Mouse (Mus musculus): ENCODE measurements around the gene Gas7. TPM values are rescaled to one million over a fixed set of nuclear protein-coding genes. Genes with fewer than 3 reads are reported as not detected.

Gas7 gene
- total and polyA plus RNA-seq, 3 experiments = 0.44 TPM; not detected in 2

GRCm38 (mm10) chr11:67586231-67586994, 131.2 kb downstream of the Gas7 start:
- TF ChIP-seq POLR2AphosphoS5 (IDR thresholded peaks at IDR 0.05; ENCODE audit: insufficient replicate concordance, low read depth, low read length) (no peak), GATA1 (IDR thresholded peaks at IDR 0.05; ENCODE audit: borderline replicate concordance, low read length) (no peak), GATA2 (IDR thresholded peaks at IDR 0.05; ENCODE audit: borderline replicate concordance, low read depth, low read length) (no peak), TAL1 (conservative IDR thresholded peaks at IDR 0.05; ENCODE audit: low read depth, low read length) (no peak), CTCF (IDR thresholded peaks at IDR 0.05; ENCODE audit: low read depth, low read length) (no peak)
- Histone ChIP-seq H3K4me1 (ENCODE audit: insufficient read depth, low read depth, low read length) (no peaks in the 10 kb centered on the region), H3K36me3 (replicated peaks) (no peaks in the 10 kb centered on the region), H3K9me3 (replicated peaks) (peaks cover 52% of the 10 kb centered on the region), H3K4me3 (ENCODE audit: low read depth, low read length) (no peak overlapping the region), H3K27me3 (ENCODE audit: insufficient read depth, low read length) (no peaks in the 10 kb centered on the region)
- DNase-seq (ENCODE audit: low spot score) = no peak
- no peak for ATAC-seq (ENCODE audit: extremely low read depth, insufficient number of reproducible peaks, low FRiP score, poor library complexity, severe bottlenecking)

- no peaks in the 10 kb centered on the region for H3K36me3 ChIP-seq (replicated peaks)
- no peaks in the 10 kb centered on the region for H3K4me1 ChIP-seq (ENCODE audit: insufficient read depth, low read depth, low read length)
- ATAC-seq (ENCODE audit: extremely low read depth, insufficient number of reproducible peaks, low FRiP score, poor library complexity, severe bottlenecking) (no peak), DNase-seq (ENCODE audit: low spot score) (no peak)
- no peaks in the 10 kb centered on the region for H3K27me3 ChIP-seq (ENCODE audit: insufficient read depth, low read length)
- H3K9me3 ChIP-seq (replicated peaks) = peaks cover 52% of the 10 kb centered on the region
- H3K4me3 ChIP-seq (ENCODE audit: low read depth, low read length) = no peak overlapping the region
- no peak for TF ChIP-seq POLR2AphosphoS5 (IDR thresholded peaks at IDR 0.05; ENCODE audit: insufficient replicate concordance, low read depth, low read length)
- no peak for TF ChIP-seq TAL1 (conservative IDR thresholded peaks at IDR 0.05; ENCODE audit: low read depth, low read length)
- no peak for TF ChIP-seq CTCF (IDR thresholded peaks at IDR 0.05; ENCODE audit: low read depth, low read length)
- TF ChIP-seq GATA2 (IDR thresholded peaks at IDR 0.05; ENCODE audit: borderline replicate concordance, low read depth, low read length) = no peak
- no peak for TF ChIP-seq GATA1 (IDR thresholded peaks at IDR 0.05; ENCODE audit: borderline replicate concordance, low read length)
Measured at GRCm38 (mm10) chr11:67588196-67588827, 133.1 kb downstream of the Gas7 start.

GRCm38 (mm10) chr11:67588828-67589314, 133.6 kb downstream of the Gas7 start:
- Histone ChIP-seq H3K4me3 (ENCODE audit: low read depth, low read length) (no peak overlapping the region), H3K36me3 (replicated peaks) (no peaks in the 10 kb centered on the region), H3K27me3 (ENCODE audit: insufficient read depth, low read length) (no peaks in the 10 kb centered on the region), H3K4me1 (ENCODE audit: insufficient read depth, low read depth, low read length) (no peaks in the 10 kb centered on the region), H3K9me3 (replicated peaks) (peaks cover 50% of the 10 kb centered on the region)
- no peak for ATAC-seq (ENCODE audit: extremely low read depth, insufficient number of reproducible peaks, low FRiP score, poor library complexity, severe bottlenecking)
- no peak for DNase-seq (ENCODE audit: low spot score)
- TF ChIP-seq GATA2 (IDR thresholded peaks at IDR 0.05; ENCODE audit: borderline replicate concordance, low read depth, low read length) (no peak), POLR2AphosphoS5 (IDR thresholded peaks at IDR 0.05; ENCODE audit: insufficient replicate concordance, low read depth, low read length) (no peak), GATA1 (IDR thresholded peaks at IDR 0.05; ENCODE audit: borderline replicate concordance, low read length) (no peak)

DNA sequence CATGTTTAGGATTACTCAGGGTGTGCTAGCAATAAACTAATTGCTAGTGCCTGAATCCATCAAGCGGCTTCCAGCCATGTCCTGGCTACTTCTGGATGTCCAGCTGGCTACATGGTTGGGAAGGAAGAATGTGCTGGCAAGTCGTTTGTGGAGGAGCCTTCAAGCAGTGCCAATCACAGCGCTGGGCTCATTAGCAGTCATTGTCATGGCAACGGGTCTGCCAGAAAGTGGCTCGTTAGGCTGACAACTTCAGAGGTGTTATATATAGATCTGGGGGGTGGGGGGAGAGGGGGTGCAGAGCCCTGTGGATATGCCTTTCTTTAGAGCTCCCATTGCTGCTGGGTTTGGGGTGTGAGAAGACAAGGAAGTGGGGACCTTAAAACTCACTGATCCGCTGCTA, 141.0 kb downstream of the Gas7 start:
- Histone ChIP-seq H3K36me3 (replicated peaks) (no peaks in the 10 kb centered on the region), H3K4me1 (ENCODE audit: insufficient read depth, low read depth, low read length) (no peaks in the 10 kb centered on the region), H3K9me3 (replicated peaks) (peaks cover 72% of the 10 kb centered on the region), H3K4me3 (ENCODE audit: low read depth, low read length) (no peak overlapping the region), H3K27me3 (ENCODE audit: insufficient read depth, low read length) (no peaks in the 10 kb centered on the region)
- TF ChIP-seq CTCF (IDR thresholded peaks at IDR 0.05; ENCODE audit: low read depth, low read length) (no peak), GATA1 (IDR thresholded peaks at IDR 0.05; ENCODE audit: borderline replicate concordance, low read length) (no peak), POLR2AphosphoS5 (IDR thresholded peaks at IDR 0.05; ENCODE audit: insufficient replicate concordance, low read depth, low read length) (no peak), GATA2 (IDR thresholded peaks at IDR 0.05; ENCODE audit: borderline replicate concordance, low read depth, low read length) (no peak), TAL1 (conservative IDR thresholded peaks at IDR 0.05; ENCODE audit: low read depth, low read length) (no peak)
- DNase-seq (ENCODE audit: low spot score) (no peak), ATAC-seq (ENCODE audit: extremely low read depth, insufficient number of reproducible peaks, low FRiP score, poor library complexity, severe bottlenecking) (no peak)

GRCm38 (mm10) chr11:67596856-67597255, 141.6 kb downstream of the Gas7 start:
- DNase-seq (ENCODE audit: low spot score) (no peak), ATAC-seq (ENCODE audit: extremely low read depth, insufficient number of reproducible peaks, low FRiP score, poor library complexity, severe bottlenecking) (no peak)
- Histone ChIP-seq H3K4me3 (ENCODE audit: low read depth, low read length) (no peak overlapping the region), H3K4me1 (ENCODE audit: insufficient read depth, low read depth, low read length) (no peaks in the 10 kb centered on the region), H3K27me3 (ENCODE audit: insufficient read depth, low read length) (no peaks in the 10 kb centered on the region), H3K36me3 (replicated peaks) (no peaks in the 10 kb centered on the region), H3K9me3 (replicated peaks) (peaks cover 73% of the 10 kb centered on the region)
- TF ChIP-seq GATA1 (IDR thresholded peaks at IDR 0.05; ENCODE audit: borderline replicate concordance, low read length) (no peak), GATA2 (IDR thresholded peaks at IDR 0.05; ENCODE audit: borderline replicate concordance, low read depth, low read length) (no peak), CTCF (IDR thresholded peaks at IDR 0.05; ENCODE audit: low read depth, low read length) (no peak), POLR2AphosphoS5 (IDR thresholded peaks at IDR 0.05; ENCODE audit: insufficient replicate concordance, low read depth, low read length) (no peak), TAL1 (conservative IDR thresholded peaks at IDR 0.05; ENCODE audit: low read depth, low read length) (no peak)

- Histone ChIP-seq H3K4me3 (ENCODE audit: low read depth, low read length) (no peak overlapping the region), H3K9me3 (replicated peaks) (peaks cover 71% of the 10 kb centered on the region), H3K36me3 (replicated peaks) (no peaks in the 10 kb centered on the region), H3K27me3 (ENCODE audit: insufficient read depth, low read length) (no peaks in the 10 kb centered on the region), H3K4me1 (ENCODE audit: insufficient read depth, low read depth, low read length) (no peaks in the 10 kb centered on the region)
- DNase-seq (ENCODE audit: low spot score) = no peak
- no peak for TF ChIP-seq CTCF (IDR thresholded peaks at IDR 0.05; ENCODE audit: low read depth, low read length)
- TF ChIP-seq GATA1 (IDR thresholded peaks at IDR 0.05; ENCODE audit: borderline replicate concordance, low read length) = no peak
- TF ChIP-seq TAL1 (conservative IDR thresholded peaks at IDR 0.05; ENCODE audit: low read depth, low read length) = no peak
- TF ChIP-seq POLR2AphosphoS5 (IDR thresholded peaks at IDR 0.05; ENCODE audit: insufficient replicate concordance, low read depth, low read length) = no peak
- no peak for TF ChIP-seq GATA2 (IDR thresholded peaks at IDR 0.05; ENCODE audit: borderline replicate concordance, low read depth, low read length)
- no peak for ATAC-seq (ENCODE audit: extremely low read depth, insufficient number of reproducible peaks, low FRiP score, poor library complexity, severe bottlenecking)
Measured at GRCm38 (mm10) chr11:67597388-67597787, 142.2 kb downstream of the Gas7 start.

Data from G1E (cell line).